Mouse (Mus musculus): ENCODE results near the gene Cebpa.

GRCm38 (mm10) chr7:35094975-35095678, 24.0 kb upstream of the Cebpa start:
- TF ChIP-seq CTCF (IDR thresholded peaks at IDR 0.05; ENCODE audit: borderline replicate concordance, control insufficient read depth, extremely low read depth, insufficient read depth, low read length, poor library complexity) (no peak), POLR2A (IDR thresholded peaks at IDR 0.05; ENCODE audit: control insufficient read depth, extremely low read depth, insufficient read depth, low read length, poor library complexity) (no peak)
